Mouse (Mus musculus) telencephalon, adult 2 months (tissue): ENCODE data around the gene Olfr628.
"Not testable (repeated sequence)": the region's sequence is repeated elsewhere in the genome, so short reads cannot be mapped to it uniquely, and the experiment has no call there.

Experiments used
- DNase-seq: peaks from one replicate; pipeline ENCODE4 v3.0.0-alpha.2; 2011; ENCODE audit warnings: low read depth, low spot score

The Olfr628 gene

GRCm38 (mm10) chr7:103730074-103730473, at the start of gene Olfr628:
Olfr628 (plus strand) TSS chr7:103730374.
- no peak for DNase-seq

- no peak for DNase-seq
These were observed 47.8 kb upstream of the Olfr628 start, which contains the start of gene Olfr625-ps1 for GRCm38 (mm10) chr7:103682420-103682819. Olfr625-ps1 (plus strand) TSS chr7:103682720.

- no peak for DNase-seq
These were observed 30.7 kb upstream of the Olfr628 start for GRCm38 (mm10) chr7:103699469-103699868.

- DNase-seq, result no peak
These were observed 18.1 kb upstream of the Olfr628 start for GRCm38 (mm10) chr7:103712024-103712423.

- no peak for DNase-seq
These were observed 15.8 kb upstream of the Olfr628 start, which contains the start of gene Olfr243 for GRCm38 (mm10) chr7:103714371-103714770. Olfr243 (plus strand) TSS chr7:103714671.

GRCm38 (mm10) chr7:103716398-103716797, 13.8 kb upstream of the Olfr628 start:
- not testable (repeated sequence) for DNase-seq

- no peak for DNase-seq
These were observed 14.7 kb downstream of the Olfr628 start, which contains the start of gene Olfr629 for GRCm38 (mm10) chr7:103744843-103745242. Olfr629 (minus strand) TSS chr7:103744943.

- no peak for DNase-seq
These were observed 27.1 kb downstream of the Olfr628 start, which contains the start of gene Olfr630 for GRCm38 (mm10) chr7:103757233-103757632. Olfr630 (minus strand) TSS chr7:103757333.

- DNase-seq, result not testable (repeated sequence)
These were observed 32.0 kb downstream of the Olfr628 start for GRCm38 (mm10) chr7:103762212-103762611.

- not testable (repeated sequence) for DNase-seq
These were observed 37.5 kb downstream of the Olfr628 start for GRCm38 (mm10) chr7:103767687-103768086.

GRCm38 (mm10) chr7:103771494-103771893, 41.3 kb downstream of the Olfr628 start, which contains the start of gene Olfr69:
Olfr69 (minus strand) TSS chr7:103771594.
- no peak for DNase-seq

- not testable (repeated sequence) for DNase-seq
These were observed 47.5 kb downstream of the Olfr628 start for GRCm38 (mm10) chr7:103777652-103778051.

GRCm38 (mm10) chr7:103779598-103779997, 49.4 kb downstream of the Olfr628 start, which contains the start of gene Olfr68:
Olfr68 (minus strand) TSS chr7:103779698.
- no peak for DNase-seq
